Mouse (Mus musculus) MEL (cell line): ENCODE measurements at regions not wholly inside any gene's neighbourhood (a gene's known extent, or its start where the extent isn't known, plus 50 kb on each side); places are given as distances from the start of the nearest gene placed in this dataset.

Experiments used
- CHD1 ChIP-seq: IDR thresholded peaks from 2 replicates; pipeline ENCODE4 v1.6.1; 2012; ENCODE audit warnings: low read depth, mild to moderate bottlenecking, inconsistent platforms, low read length, improper control_type of control experiment
- CHD2 ChIP-seq: IDR thresholded peaks from 2 replicates; pipeline ENCODE4 v1.6.1; 2011; ENCODE audit warnings: low read length, improper control_type of control experiment
- CTCF ChIP-seq, 3 experiments: IDR thresholded peaks in 2 of 3; conservative IDR thresholded peaks in 1 of 3; 2 replicates each; pipeline ENCODE4 v1.5.1; 2011 to 2012; ENCODE audit warnings: low read length in 3 of 3, low read depth in 2 of 3, mild to moderate bottlenecking in 2 of 3, improper control_type of control experiment in 1 of 3, inconsistent platforms in 1 of 3, mixed read lengths in 1 of 3, moderate library complexity in 1 of 3; ENCODE audit not compliant: control insufficient read depth in 1 of 3, insufficient read depth in 1 of 3, poor library complexity in 1 of 3, severe bottlenecking in 1 of 3
- GABPA ChIP-seq: IDR thresholded peaks from 2 replicates; pipeline ENCODE4 v1.6.1; 2012; ENCODE audit warnings: low read depth, mild to moderate bottlenecking, inconsistent platforms, low read length, improper control_type of control experiment, moderate library complexity
- MXI1 ChIP-seq: IDR thresholded peaks from 2 replicates; pipeline ENCODE4 v1.6.1; 2011; ENCODE audit warnings: mild to moderate bottlenecking, low read depth, low read length, improper control_type of control experiment
- POLR2A ChIP-seq, 2 experiments: IDR thresholded peaks; 2 replicates each; pipeline ENCODE4 v1.6.1; 2011 to 2012; ENCODE audit warnings: low read length in 2 of 2, mild to moderate bottlenecking in 2 of 2, control low read depth in 1 of 2, improper control_type of control experiment in 1 of 2, low read depth in 1 of 2, moderate library complexity in 1 of 2; ENCODE audit not compliant: control insufficient read depth in 1 of 2, insufficient read depth in 1 of 2, poor library complexity in 1 of 2
- RCOR1 ChIP-seq: IDR thresholded peaks from 2 replicates; pipeline ENCODE4 v1.6.1; 2012; ENCODE audit warnings: low read depth, mild to moderate bottlenecking, inconsistent platforms, low read length, improper control_type of control experiment
- SIN3A ChIP-seq: IDR thresholded peaks from 2 replicates; pipeline ENCODE4 v1.6.1; 2012; ENCODE audit warnings: low read length, improper control_type of control experiment, inconsistent platforms
- USF1 ChIP-seq: IDR thresholded peaks from 2 replicates; pipeline ENCODE4 v1.6.1; 2014; ENCODE audit warnings: low read depth, mild to moderate bottlenecking, inconsistent platforms, low read length, improper control_type of control experiment, moderate library complexity
- USF2 ChIP-seq, 2 experiments: IDR thresholded peaks; 2 replicates each; pipeline ENCODE4 v1.6.1; 2011 to 2012; ENCODE audit warnings: improper control_type of control experiment in 2 of 2, low read length in 2 of 2, borderline replicate concordance in 1 of 2, inconsistent platforms in 1 of 2, low read depth in 1 of 2, mild to moderate bottlenecking in 1 of 2; ENCODE audit not compliant: insufficient read depth in 1 of 2
- ZMIZ1 ChIP-seq: IDR thresholded peaks from 2 replicates; pipeline ENCODE4 v1.6.1; 2012; ENCODE audit warnings: low read depth, mild to moderate bottlenecking, inconsistent platforms, low read length, improper control_type of control experiment, moderate library complexity

GRCm38 (mm10) chr6:31140000-31140399, 181.1 kb upstream of the Klf14 start:
- TF ChIP-seq ZMIZ1 (no peak), CTCF (IDR thresholded peaks at IDR 0.05 in 2 of 3, conservative IDR thresholded peaks at IDR 0.05 in 1 of 3; ENCODE audit: control insufficient read depth in 1 of 3, insufficient read depth in 1 of 3, low read depth in 2 of 3, low read length in 3 of 3, poor library complexity in 1 of 3, severe bottlenecking in 1 of 3) (no peak), SIN3A (no peak), CHD1 (no peak), POLR2A (IDR thresholded peaks at IDR 0.05; ENCODE audit: control insufficient read depth in 1 of 2, insufficient read depth in 1 of 2, low read depth in 1 of 2, low read length in 2 of 2, poor library complexity in 1 of 2) (no peak), USF1 (no peak), RCOR1 (no peak), CHD2 (no peak), USF2 (IDR thresholded peaks at IDR 0.05; ENCODE audit: borderline replicate concordance in 1 of 2, insufficient read depth in 1 of 2, low read depth in 1 of 2, low read length in 2 of 2) (no peak), GABPA (no peak), MXI1 (no peak)
